Mouse (Mus musculus) stomach, embryonic 15.5 days (tissue): Measurements from ENCODE around the gene Ncoa1. TPM values are rescaled to one million over a fixed set of nuclear protein-coding genes. Genes with fewer than 3 reads are reported as not detected.
"Not testable (repeated sequence)": the region's sequence is repeated elsewhere in the genome, so short reads cannot be mapped to it uniquely, and the experiment has no call there.

Experiments used
- ATAC-seq: fragments of 200-750 bp; cut with Nextera tagmentation; 2 replicates; pipeline ENCODE4 v1.8.0; 2017; ENCODE audit warnings: low read depth, moderate number of reproducible peaks, moderate TSS enrichment; ENCODE audit not compliant: insufficient read depth, low FRiP score
- H3K27ac ChIP-seq: fragments of 300-500 bp; sonication (generic); 2 replicates; pipeline ENCODE4 v1.5.1; 2015; ENCODE audit warnings: mild to moderate bottlenecking, inconsistent platforms
- H3K27me3 ChIP-seq: fragments of 300-500 bp; sonication (generic); replicated peaks from 2 replicates; pipeline ENCODE4 v1.6.1; 2015; ENCODE audit warnings: inconsistent platforms
- H3K36me3 ChIP-seq: fragments of 300-500 bp; sonication (generic); 2 replicates; pipeline ENCODE4 v1.6.1; 2015; ENCODE audit warnings: inconsistent platforms
- H3K4me1 ChIP-seq: fragments of 300-500 bp; sonication (generic); 2 replicates; pipeline ENCODE4 v1.6.1; 2015; ENCODE audit warnings: inconsistent platforms
- H3K4me2 ChIP-seq: fragments of 300-500 bp; sonication (generic); 2 replicates; pipeline ENCODE4 v1.6.1; 2015; ENCODE audit warnings: mild to moderate bottlenecking, inconsistent platforms
- H3K4me3 ChIP-seq: fragments of 300-500 bp; sonication (generic); replicated peaks from 2 replicates; pipeline ENCODE4 v1.5.1; 2015; ENCODE audit warnings: inconsistent platforms
- H3K9ac ChIP-seq: fragments of 300-500 bp; sonication (generic); 2 replicates; pipeline ENCODE4 v1.6.1; 2015; ENCODE audit warnings: inconsistent platforms
- H3K9me3 ChIP-seq: fragments of 300-500 bp; sonication (generic); 2 replicates; pipeline ENCODE4 v1.6.1; 2016; ENCODE audit warnings: inconsistent platforms
- WGBS: fragments of 180-500 bp; shearing (Covaris S2); methylation state at CpG from one replicate; pipeline ENCODE4 v1.1.7; 2015; 5-methylcytosine and 5-hydroxymethylcytosine counted together
- polyA plus RNA-seq: library from polyadenylated mRNA; unstranded; fragments of >200 nt; fragmentation: Nextera tagmentation; extraction: Ambion mirVana; gene quantifications from 2 replicates; pipeline ENCODE4 v1.2.1, GENCODE M21; 2015

Gene Ncoa1
- polyA plus RNA-seq, 1 experiment from 2014 or later, result 8.3 TPM

DNA sequence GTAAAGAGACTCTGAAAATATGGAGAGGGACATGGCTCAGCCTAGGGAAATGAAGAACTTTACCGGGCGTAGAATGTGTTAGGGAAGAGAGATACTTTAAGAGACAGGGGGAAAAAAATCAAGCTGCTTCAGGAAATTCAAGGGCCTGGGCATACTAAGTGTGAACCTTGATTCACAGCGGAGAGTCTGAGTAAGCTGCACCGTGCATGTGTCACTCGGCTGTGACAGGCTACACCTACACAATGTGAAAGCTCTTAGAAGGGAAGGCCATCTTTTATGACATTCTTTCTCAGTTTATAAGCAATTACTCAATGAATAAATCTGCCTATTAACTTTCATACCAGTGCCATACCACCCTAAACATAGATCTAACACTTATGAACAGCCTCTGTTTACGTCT is 183.2 kb downstream of the Ncoa1 start:
- no peak for ATAC-seq
- WGBS, result 84% methylated on average over 6 of the region's 6 CpGs
- 0 out of 2 replicates have a peak, but pooled peaks cover 6% of the 10 kb centered on the region for H3K36me3 ChIP-seq
- H3K9me3 ChIP-seq, result no peaks in the 10 kb centered on the region
- no peak overlapping the region for H3K27ac ChIP-seq
- no peak overlapping the region for H3K4me2 ChIP-seq
- H3K27me3 ChIP-seq, result no peaks in the 10 kb centered on the region
- no peak overlapping the region for H3K4me3 ChIP-seq
- no peaks in the 10 kb centered on the region for H3K4me1 ChIP-seq
- H3K9ac ChIP-seq, result no peak overlapping the region

- no peak overlapping the region for H3K9ac ChIP-seq
- no peaks in the 10 kb centered on the region for H3K9me3 ChIP-seq
- no peaks in the 10 kb centered on the region for H3K27me3 ChIP-seq
- peak overlapping the region; percentile 57; the same call in 1 of the 2 replicates for H3K27ac ChIP-seq
- no peaks in the 10 kb centered on the region for H3K36me3 ChIP-seq
- WGBS, result 22% methylated on average over 3 of the region's 3 CpGs
- H3K4me3 ChIP-seq, result no peak overlapping the region
- 0 out of 2 replicates have a peak, but pooled peaks cover 3% of the 10 kb centered on the region for H3K4me1 ChIP-seq
- 0 out of 2 replicates have a peak, but pooled peaks have one; percentile 39 for ATAC-seq
- no peak overlapping the region for H3K4me2 ChIP-seq
Measured at GRCm38 (mm10) chr12:4285186-4285585, 191.8 kb downstream of the Ncoa1 start.

DNA sequence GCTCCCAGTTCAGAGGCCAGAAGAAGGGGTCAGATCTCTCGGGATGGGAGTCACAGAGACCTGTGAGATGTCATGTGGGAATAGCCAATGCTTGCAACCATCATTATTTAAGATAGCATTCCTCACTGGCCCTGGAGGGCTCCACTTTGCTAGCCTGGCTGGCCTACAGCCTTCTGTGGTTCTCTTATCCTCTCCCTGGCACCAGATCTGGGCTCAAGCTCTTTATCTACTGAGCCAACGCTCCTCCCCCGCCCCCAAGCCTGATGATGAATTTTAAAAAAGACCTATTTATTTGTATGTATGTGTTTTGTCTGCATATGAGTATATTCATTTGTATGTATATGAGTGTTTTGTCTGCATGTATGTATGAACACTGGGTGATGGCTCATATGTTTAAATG is 197.1 kb downstream of the Ncoa1 start:
- Histone ChIP-seq H3K9ac (no peak overlapping the region), H3K9me3 (no peaks in the 10 kb centered on the region), H3K27me3 (no peaks in the 10 kb centered on the region), H3K27ac (no peak overlapping the region), H3K4me2 (no peak overlapping the region), H3K4me1 (no peaks in the 10 kb centered on the region), H3K36me3 (no peaks in the 10 kb centered on the region), H3K4me3 (no peak overlapping the region)
- no peak for ATAC-seq
- WGBS, result 83% methylated on average over 3 of the region's 3 CpGs

GRCm38 (mm10) chr12:4278978-4279755 is 197.8 kb downstream of the Ncoa1 start:
- H3K36me3 ChIP-seq, result no peaks in the 10 kb centered on the region
- no peak overlapping the region for H3K4me3 ChIP-seq
- ATAC-seq, result no peak
- WGBS, result 87% methylated on average over 3 of the region's 3 CpGs
- no peak overlapping the region for H3K4me2 ChIP-seq
- H3K27me3 ChIP-seq, result no peaks in the 10 kb centered on the region
- no peak overlapping the region for H3K27ac ChIP-seq
- H3K4me1 ChIP-seq, result no peaks in the 10 kb centered on the region
- H3K9me3 ChIP-seq, result no peaks in the 10 kb centered on the region
- H3K9ac ChIP-seq, result no peak overlapping the region

- Histone ChIP-seq H3K36me3 (peaks cover 12% of the 10 kb centered on the region), H3K4me1 (no peaks in the 10 kb centered on the region), H3K27ac (no peak overlapping the region), H3K4me3 (no peak overlapping the region), H3K27me3 (no peaks in the 10 kb centered on the region), H3K4me2 (no peak overlapping the region), H3K9me3 (no peaks in the 10 kb centered on the region), H3K9ac (no peak overlapping the region)
- 87% methylated on average over 6 of the region's 6 CpGs for WGBS
- ATAC-seq, result no peak
Measured at GRCm38 (mm10) chr12:4271078-4271477, 205.9 kb downstream of the Ncoa1 start.

- no peak for ATAC-seq
- H3K36me3 ChIP-seq, result peaks cover 11% of the 10 kb centered on the region
Measured at GRCm38 (mm10) chr12:4267765-4268164, 209.2 kb downstream of the Ncoa1 start.

GRCm38 (mm10) chr12:4252742-4253655 is 224.0 kb downstream of the Ncoa1 start:
- WGBS, result 74% methylated on average over 16 of the region's 16 CpGs
- Histone ChIP-seq H3K4me3 (no peak overlapping the region), H3K27me3 (no peaks in the 10 kb centered on the region), H3K9ac (no peak overlapping the region), H3K27ac (no peak overlapping the region), H3K9me3 (no peaks in the 10 kb centered on the region), H3K36me3 (peaks cover 3% of the 10 kb centered on the region; the same call in 1 of the 2 replicates), H3K4me2 (no peak overlapping the region), H3K4me1 (no peaks in the 10 kb centered on the region)
- ATAC-seq, result peak; percentile 68; the same call in 1 of the 2 replicates

More at GRCm38 (mm10) chr12:4267765-4268164, 209.2 kb downstream of the Ncoa1 start:
- no peak overlapping the region for H3K4me3 ChIP-seq
- no peaks in the 10 kb centered on the region for H3K27me3 ChIP-seq
- no peaks in the 10 kb centered on the region for H3K9me3 ChIP-seq
- H3K9ac ChIP-seq, result no peak overlapping the region
- H3K27ac ChIP-seq, result no peak overlapping the region
- 90% methylated on average over 4 of the region's 4 CpGs for WGBS
- H3K4me1 ChIP-seq, result no peaks in the 10 kb centered on the region
- no peak overlapping the region for H3K4me2 ChIP-seq

- Histone ChIP-seq H3K4me2 (no peak overlapping the region), H3K9me3 (no peaks in the 10 kb centered on the region), H3K4me1 (no peaks in the 10 kb centered on the region), H3K9ac (no peak overlapping the region), H3K4me3 (no peak overlapping the region), H3K36me3 (peaks cover 3% of the 10 kb centered on the region; the same call in 1 of the 2 replicates), H3K27ac (no peak overlapping the region), H3K27me3 (no peaks in the 10 kb centered on the region)
- no peak for ATAC-seq
- WGBS, result 79% methylated on average over 6 of the region's 6 CpGs
Measured at GRCm38 (mm10) chr12:4249786-4250185, 227.2 kb downstream of the Ncoa1 start.

DNA sequence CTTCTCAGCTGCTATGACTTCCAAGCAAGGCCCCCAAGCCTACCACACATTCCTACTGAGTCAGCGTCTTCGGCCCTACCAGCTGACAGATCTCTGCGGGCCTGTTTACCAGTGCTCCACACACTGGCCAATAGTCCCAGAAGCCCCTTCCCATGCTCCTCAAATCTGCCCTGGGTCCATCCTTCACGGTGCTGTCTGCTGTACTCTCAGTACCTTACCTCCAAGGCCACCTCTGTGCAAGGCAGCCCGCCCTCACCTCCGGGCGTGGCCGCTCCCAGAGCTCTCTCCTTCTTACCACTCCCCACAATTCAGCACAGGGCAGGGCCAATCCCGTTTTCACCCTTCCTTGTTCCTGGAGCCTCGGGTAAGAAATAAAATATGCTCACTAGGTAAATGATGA is 231.2 kb downstream of the Ncoa1 start:
- Histone ChIP-seq H3K9me3 (no peaks in the 10 kb centered on the region), H3K4me2 (no peak overlapping the region), H3K27me3 (no peaks in the 10 kb centered on the region), H3K36me3 (no peaks in the 10 kb centered on the region), H3K9ac (no peak overlapping the region), H3K4me3 (no peak overlapping the region), H3K4me1 (no peaks in the 10 kb centered on the region), H3K27ac (no peak overlapping the region)
- no peak; the same call in 1 of the 2 replicates for ATAC-seq
- WGBS, result 73% methylated on average over 10 of the region's 10 CpGs

GRCm38 (mm10) chr12:4243805-4244204 is 233.2 kb downstream of the Ncoa1 start:
- H3K27me3 ChIP-seq, result no peaks in the 10 kb centered on the region
- no peak overlapping the region for H3K27ac ChIP-seq
- no peak overlapping the region for H3K4me2 ChIP-seq
- H3K4me3 ChIP-seq, result no peak overlapping the region
- H3K9ac ChIP-seq, result no peak overlapping the region
- no peaks in the 10 kb centered on the region for H3K36me3 ChIP-seq
- H3K4me1 ChIP-seq, result no peaks in the 10 kb centered on the region
- no peak for ATAC-seq
- H3K9me3 ChIP-seq, result no peaks in the 10 kb centered on the region
- WGBS, result 84% methylated on average over 2 of the region's 2 CpGs

GRCm38 (mm10) chr12:4240281-4240680 is 236.7 kb downstream of the Ncoa1 start:
- not testable (repeated sequence) for H3K27me3 ChIP-seq, H3K27ac ChIP-seq, H3K4me2 ChIP-seq, H3K4me3 ChIP-seq, H3K4me1 ChIP-seq, ATAC-seq, H3K9ac ChIP-seq, H3K36me3 ChIP-seq, H3K9me3 ChIP-seq
- 77% methylated on average over 8 of the region's 8 CpGs for WGBS

DNA sequence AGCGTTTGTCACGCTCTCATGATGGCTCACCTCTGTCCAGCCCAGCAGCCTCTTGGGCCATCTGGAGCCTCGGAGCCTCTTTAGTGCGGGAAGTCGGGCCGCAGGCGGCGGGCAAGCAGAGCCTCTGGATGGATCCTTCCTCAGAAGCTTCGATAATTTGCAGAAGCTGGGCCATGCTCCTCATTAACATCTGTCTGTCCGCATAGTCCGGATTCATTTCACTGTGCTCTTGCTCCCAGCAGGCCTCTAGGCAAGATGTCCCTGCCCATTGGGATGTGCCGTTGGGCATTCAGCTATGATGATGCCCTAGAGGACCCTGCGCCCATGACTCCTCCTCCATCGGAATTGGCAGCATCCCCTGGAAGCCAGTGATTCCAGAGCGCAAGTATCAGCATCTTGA is 239.5 kb downstream of the Ncoa1 start:
- no peak overlapping the region for H3K4me2 ChIP-seq
- ATAC-seq, result no peak
- no peaks in the 10 kb centered on the region for H3K9me3 ChIP-seq
- no peak overlapping the region for H3K9ac ChIP-seq
- 92% methylated on average over 15 of the region's 15 CpGs for WGBS
- no peak overlapping the region for H3K27ac ChIP-seq
- H3K36me3 ChIP-seq, result 0 out of 2 replicates have a peak, but pooled peaks cover 3% of the 10 kb centered on the region
- H3K4me1 ChIP-seq, result 0 out of 2 replicates have a peak, but pooled peaks cover 6% of the 10 kb centered on the region
- no peak overlapping the region for H3K4me3 ChIP-seq
- H3K27me3 ChIP-seq, result no peaks in the 10 kb centered on the region
